Mouse (Mus musculus) neutrophil, adult 83 days (primary cell): Measurements from ENCODE around the gene Pde9a. TPM values are rescaled to one million over a fixed set of nuclear protein-coding genes. Genes with fewer than 3 reads are reported as not detected.

ENCODE experiments used
- total RNA-seq, 2 experiments: library from RNA; stranded (reverse); gene quantifications; one replicate each; pipeline ENCODE4 v1.2.4; 2023

The Pde9a gene
- not detected for total RNA-seq

DNA sequence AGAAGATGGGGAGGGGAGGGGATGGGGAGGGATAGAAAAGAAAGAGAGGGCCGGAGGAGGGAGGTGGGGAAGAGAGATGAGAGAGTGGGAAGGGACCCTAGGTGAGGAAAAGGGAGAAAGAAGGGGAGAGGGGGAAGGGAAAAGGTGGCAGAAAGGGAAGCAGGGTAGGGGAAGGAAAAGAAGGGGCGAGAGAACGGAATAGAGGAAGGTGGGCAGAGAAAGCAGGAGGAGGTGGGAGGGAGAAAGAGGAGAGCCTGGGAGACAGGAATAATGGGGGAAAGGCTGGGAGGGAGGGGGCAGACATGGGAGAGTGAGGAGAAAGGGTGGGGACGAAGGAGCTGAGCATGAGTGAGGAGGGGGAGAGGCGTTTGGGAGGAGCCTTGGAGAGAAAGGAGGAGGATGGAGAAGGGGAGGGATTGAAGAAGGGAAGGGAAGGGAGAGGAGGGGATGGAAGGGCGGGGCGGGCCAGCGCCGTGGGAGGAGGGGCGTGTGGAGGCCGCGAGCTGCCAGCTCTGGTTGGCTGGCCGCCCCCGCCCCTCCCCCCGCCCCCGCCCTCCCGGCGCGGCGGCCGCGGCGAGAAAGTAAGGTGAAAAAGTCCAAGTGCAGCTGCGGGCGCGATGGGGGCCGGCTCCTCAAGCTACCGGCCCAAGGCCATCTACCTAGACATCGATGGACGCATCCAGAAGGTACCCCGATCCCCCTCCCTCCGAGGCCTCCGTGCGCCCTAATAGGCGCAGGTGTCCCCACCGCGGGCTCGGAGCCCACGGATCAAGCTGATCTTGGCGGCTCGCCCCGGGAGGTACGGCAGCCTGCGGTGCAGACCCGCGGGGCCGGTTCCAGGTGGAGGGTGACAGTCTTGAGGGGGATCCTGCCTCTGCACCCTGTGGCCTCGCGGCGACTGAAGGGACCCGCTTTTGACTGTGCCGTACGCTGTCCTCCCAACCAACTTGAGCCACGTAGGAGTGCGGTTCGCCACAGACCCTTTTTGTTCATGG, at the start of gene Pde9a:
Pde9a (plus strand) TSS at position 540 of the 995 bp plus-strand sequence.

DNA sequence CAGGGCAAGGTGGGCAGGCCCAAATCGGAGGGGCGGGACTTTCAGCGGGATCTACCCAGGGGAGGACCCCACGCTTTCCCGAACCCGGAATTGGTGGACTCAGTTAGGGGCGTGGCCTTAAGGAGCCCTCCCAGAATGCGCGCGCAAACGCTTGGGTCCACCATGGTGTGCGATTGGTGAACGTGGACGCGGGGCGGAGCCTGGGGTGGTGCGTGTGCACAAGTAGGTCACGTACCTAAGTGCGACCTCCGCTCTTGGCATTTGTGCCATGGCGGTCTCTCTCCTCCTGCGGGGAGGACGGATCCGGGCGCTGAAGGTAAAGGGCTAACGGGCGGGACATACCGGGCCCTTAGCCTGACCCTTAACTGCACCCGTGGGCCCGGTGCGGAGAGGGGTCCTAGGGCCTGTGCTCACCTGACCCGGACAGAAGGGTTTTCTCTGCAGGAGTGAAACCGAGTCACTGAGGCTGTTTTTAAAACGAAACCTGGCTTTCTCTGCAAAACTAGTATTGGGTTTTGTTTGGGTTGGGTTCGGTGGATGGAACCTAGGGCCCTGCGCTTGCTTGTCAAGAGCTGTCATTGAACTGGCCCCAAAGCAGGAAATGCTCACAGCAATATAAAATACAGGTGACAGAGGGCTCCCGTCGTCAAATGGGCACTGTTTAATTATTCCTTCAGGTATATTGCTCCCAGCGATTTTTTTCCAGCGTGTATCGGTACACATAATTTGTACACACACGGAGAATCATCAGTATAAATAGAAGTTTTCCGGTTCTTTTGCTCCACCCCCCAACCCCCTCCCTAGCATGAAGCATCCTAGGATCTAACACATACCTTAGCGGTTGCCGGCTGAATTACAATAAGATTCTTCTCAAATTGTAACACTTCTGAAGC, 134.2 kb downstream of the Pde9a start, which contains the start of the genes Wdr4 and Ndufv3:
Wdr4 (minus strand) TSS at position 35 of the 893 bp plus-strand sequence.
Ndufv3 (plus strand) TSS at position 170 of the 893 bp plus-strand sequence.

Other genes with a start within 250 kb of the Pde9a start
- gene Tff2, start 241.9 kb upstream of the Pde9a start, total RNA-seq = not detected
- gene Tff1, start 220.9 kb upstream of the Pde9a start, total RNA-seq = not detected
- gene Tmprss3, start 187.2 kb upstream of the Pde9a start, total RNA-seq = 1 to 10 TPM; 1.8 TPM
- 1 to 10 TPM; 7.2 TPM for gene Ubash3a, start 178.3 kb upstream of the Pde9a start, total RNA-seq
- 1 to 10 TPM; 2.8 to 4.0 TPM for gene Rsph1, start 108.8 kb upstream of the Pde9a start, total RNA-seq
- gene Slc37a1, start 99.4 kb upstream of the Pde9a start, total RNA-seq = 10 to 100 TPM; 25.4 to 35.6 TPM
- gene Wdr4, start 133.8 kb downstream of the Pde9a start, total RNA-seq = 10 to 100 TPM in 1 of 2 experiments, 1 to 10 TPM in 1; 8.4 to 10.2 TPM
- gene Ndufv3, start 133.9 kb downstream of the Pde9a start, total RNA-seq = 100 to 1,000 TPM; 101 to 102 TPM
- gene Pknox1, start 178.5 kb downstream of the Pde9a start, total RNA-seq = 10 to 100 TPM; 65.7 to 71.0 TPM